Mouse (Mus musculus) left cerebral cortex, postnatal 36 days (tissue): ENCODE results near the gene Xkr7. TPM values are rescaled to one million over a fixed set of nuclear protein-coding genes. Genes with fewer than 3 reads are reported as not detected.

ENCODE experiments used
- total RNA-seq, 2 experiments: library from RNA; stranded (reverse); gene quantifications; 2 replicates each; pipeline ENCODE4 v1.2.3; 2021

The Xkr7 gene
- total RNA-seq, 2 experiments from 2014 or later, result 5.2 to 7.0 TPM

Other genes with a start within 250 kb of the Xkr7 start
- gene Bcl2l1, start 200.1 kb upstream of the Xkr7 start, total RNA-seq, result 100 to 1,000 TPM; 128 to 133 TPM
- 1 to 10 TPM; 3.2 to 3.6 TPM for gene Tpx2, start 183.9 kb upstream of the Xkr7 start, total RNA-seq
- gene Mylk2, start 120.5 kb upstream of the Xkr7 start, total RNA-seq, result not detected
- gene Foxs1, start 98.6 kb upstream of the Xkr7 start, total RNA-seq, result under 1 TPM; 0.49 to 0.50 TPM
- 10 to 100 TPM; 14.7 to 23.6 TPM for gene Dusp15, start 80.2 kb upstream of the Xkr7 start, total RNA-seq
- 1 to 10 TPM; 1.3 to 3.6 TPM for gene Ttll9, start 69.4 kb upstream of the Xkr7 start, total RNA-seq
- gene Pdrg1, start 16.4 kb upstream of the Xkr7 start, total RNA-seq, result 10 to 100 TPM; 46.9 to 59.5 TPM
- 1 to 10 TPM; 4.0 to 5.8 TPM for gene Ccm2l, start 34.1 kb downstream of the Xkr7 start, total RNA-seq
- gene Hck, start 76.6 kb downstream of the Xkr7 start, total RNA-seq, result 1 to 10 TPM; 2.1 to 2.4 TPM
- gene Tm9sf4, start 129.5 kb downstream of the Xkr7 start, total RNA-seq, result 100 to 1,000 TPM; 114 to 123 TPM
- gene Tspyl3, start 193.6 kb downstream of the Xkr7 start, total RNA-seq, result 10 to 100 TPM; 26.2 to 29.5 TPM
- gene Plagl2, start 209.6 kb downstream of the Xkr7 start, total RNA-seq, result 1 to 10 TPM; 5.2 to 6.5 TPM
- 10 to 100 TPM; 14.9 to 18.4 TPM for gene Pofut1, start 209.7 kb downstream of the Xkr7 start, total RNA-seq